Mouse (Mus musculus): ENCODE measurements at regions not wholly inside any gene's neighbourhood (a gene's known extent, or its start where the extent isn't known, plus 50 kb on each side); places are given as distances from the start of the nearest gene placed in this dataset.

GRCm38 (mm10) chr13:53904471-53904870 is 151.0 kb downstream of the Drd1 start:
- no peak for DNase-seq (ENCODE audit: low read depth in 1 of 2, low spot score in 2 of 2)
- no peak overlapping the region for H3K27ac ChIP-seq (ENCODE audit: insufficient read depth, low read length)
- H3K4me1 ChIP-seq (ENCODE audit: control insufficient read depth, insufficient read depth, insufficient read length): no peaks in the 10 kb centered on the region
- no peak overlapping the region for H3K4me3 ChIP-seq (ENCODE audit: extremely low read depth, insufficient read depth, insufficient read length)
- H3K27me3 ChIP-seq (ENCODE audit: control insufficient read depth, insufficient read depth, low read length): no peaks in the 10 kb centered on the region
- no peaks in the 10 kb centered on the region for H3K36me3 ChIP-seq (ENCODE audit: control insufficient read depth, insufficient read depth, low read length)
- 80% methylated on average over 8 of the region's 8 CpGs for WGBS
- TF ChIP-seq CTCF (IDR thresholded peaks at IDR 0.05; ENCODE audit: extremely low read depth, insufficient read depth, insufficient read length, insufficient replicate concordance): no peak
- no peak for TF ChIP-seq POLR2A (IDR thresholded peaks at IDR 0.05; ENCODE audit: low read depth, low read length)

GRCm38 (mm10) chr13:53903626-53904025 is 151.9 kb downstream of the Drd1 start:
- DNase-seq (ENCODE audit: low read depth in 1 of 2, low spot score in 2 of 2): no peak
- H3K4me1 ChIP-seq (ENCODE audit: control insufficient read depth, insufficient read depth, insufficient read length): no peaks in the 10 kb centered on the region
- H3K36me3 ChIP-seq (ENCODE audit: control insufficient read depth, insufficient read depth, low read length): no peaks in the 10 kb centered on the region
- 65% methylated on average over 7 of the region's 7 CpGs for WGBS
- H3K4me3 ChIP-seq (ENCODE audit: extremely low read depth, insufficient read depth, insufficient read length): no peak overlapping the region
- no peak overlapping the region for H3K27ac ChIP-seq (ENCODE audit: insufficient read depth, low read length)
- TF ChIP-seq CTCF (IDR thresholded peaks at IDR 0.05; ENCODE audit: extremely low read depth, insufficient read depth, insufficient read length, insufficient replicate concordance): no peak
- no peak for TF ChIP-seq POLR2A (IDR thresholded peaks at IDR 0.05; ENCODE audit: low read depth, low read length)
- H3K27me3 ChIP-seq (ENCODE audit: control insufficient read depth, insufficient read depth, low read length): no peaks in the 10 kb centered on the region

- no peaks in the 10 kb centered on the region for H3K27me3 ChIP-seq (ENCODE audit: control insufficient read depth, insufficient read depth, low read length)
- no peak for DNase-seq (ENCODE audit: low read depth in 1 of 2, low spot score in 2 of 2)
- H3K4me1 ChIP-seq (ENCODE audit: control insufficient read depth, insufficient read depth, insufficient read length): no peaks in the 10 kb centered on the region
- WGBS: 81% methylated on average over 2 of the region's 2 CpGs
- H3K36me3 ChIP-seq (ENCODE audit: control insufficient read depth, insufficient read depth, low read length): no peaks in the 10 kb centered on the region
- TF ChIP-seq POLR2A (IDR thresholded peaks at IDR 0.05; ENCODE audit: low read depth, low read length) (no peak), CTCF (IDR thresholded peaks at IDR 0.05; ENCODE audit: extremely low read depth, insufficient read depth, insufficient read length, insufficient replicate concordance) (no peak)
- H3K27ac ChIP-seq (ENCODE audit: insufficient read depth, low read length): no peak overlapping the region
- H3K4me3 ChIP-seq (ENCODE audit: extremely low read depth, insufficient read depth, insufficient read length): no peak overlapping the region
These were observed 152.7 kb downstream of the Drd1 start for GRCm38 (mm10) chr13:53902831-53903230.

- TF ChIP-seq CTCF (IDR thresholded peaks at IDR 0.05; ENCODE audit: extremely low read depth, insufficient read depth, insufficient read length, insufficient replicate concordance) (no peak), POLR2A (IDR thresholded peaks at IDR 0.05; ENCODE audit: low read depth, low read length) (no peak)
- no peak for DNase-seq (ENCODE audit: low read depth in 1 of 2, low spot score in 2 of 2)
- 71% methylated on average over 3 of the region's 3 CpGs for WGBS
- no peak overlapping the region for H3K4me3 ChIP-seq (ENCODE audit: extremely low read depth, insufficient read depth, insufficient read length)
- no peak overlapping the region for H3K27ac ChIP-seq (ENCODE audit: insufficient read depth, low read length)
- H3K36me3 ChIP-seq (ENCODE audit: control insufficient read depth, insufficient read depth, low read length): no peaks in the 10 kb centered on the region
- no peaks in the 10 kb centered on the region for H3K27me3 ChIP-seq (ENCODE audit: control insufficient read depth, insufficient read depth, low read length)
- H3K4me1 ChIP-seq (ENCODE audit: control insufficient read depth, insufficient read depth, insufficient read length): no peaks in the 10 kb centered on the region
These were observed 155.0 kb downstream of the Drd1 start for GRCm38 (mm10) chr13:53900406-53901025.

- TF ChIP-seq CTCF (IDR thresholded peaks at IDR 0.05; ENCODE audit: extremely low read depth, insufficient read depth, insufficient read length, insufficient replicate concordance) (no peak), POLR2A (IDR thresholded peaks at IDR 0.05; ENCODE audit: low read depth, low read length) (no peak)
- DNase-seq (ENCODE audit: low read depth in 1 of 2, low spot score in 2 of 2): no peak
- H3K4me3 ChIP-seq (ENCODE audit: extremely low read depth, insufficient read depth, insufficient read length): no peak overlapping the region
- no peaks in the 10 kb centered on the region for H3K36me3 ChIP-seq (ENCODE audit: control insufficient read depth, insufficient read depth, low read length)
- no peaks in the 10 kb centered on the region for H3K4me1 ChIP-seq (ENCODE audit: control insufficient read depth, insufficient read depth, insufficient read length)
- no peaks in the 10 kb centered on the region for H3K27me3 ChIP-seq (ENCODE audit: control insufficient read depth, insufficient read depth, low read length)
- no peak overlapping the region for H3K27ac ChIP-seq (ENCODE audit: insufficient read depth, low read length)
- WGBS: 89% methylated on average over 10 of the region's 10 CpGs
These were observed 157.2 kb downstream of the Drd1 start for GRCm38 (mm10) chr13:53898351-53898750.

GRCm38 (mm10) chr13:53897176-53897575 is 158.3 kb downstream of the Drd1 start:
- Histone ChIP-seq H3K36me3 (ENCODE audit: control insufficient read depth, insufficient read depth, low read length) (no peaks in the 10 kb centered on the region), H3K4me1 (ENCODE audit: control insufficient read depth, insufficient read depth, insufficient read length) (no peaks in the 10 kb centered on the region), H3K27me3 (ENCODE audit: control insufficient read depth, insufficient read depth, low read length) (no peaks in the 10 kb centered on the region), H3K27ac (ENCODE audit: insufficient read depth, low read length) (no peak overlapping the region), H3K4me3 (ENCODE audit: extremely low read depth, insufficient read depth, insufficient read length) (no peak overlapping the region)
- TF ChIP-seq CTCF (IDR thresholded peaks at IDR 0.05; ENCODE audit: extremely low read depth, insufficient read depth, insufficient read length, insufficient replicate concordance): no peak
- WGBS: 94% methylated on average over 2 of the region's 2 CpGs
- no peak for DNase-seq (ENCODE audit: low read depth in 1 of 2, low spot score in 2 of 2)

- TF ChIP-seq CTCF (IDR thresholded peaks at IDR 0.05; ENCODE audit: extremely low read depth, insufficient read depth, insufficient read length, insufficient replicate concordance): no peak
- no peak for TF ChIP-seq POLR2A (IDR thresholded peaks at IDR 0.05; ENCODE audit: low read depth, low read length)
- Histone ChIP-seq H3K27me3 (ENCODE audit: control insufficient read depth, insufficient read depth, low read length) (no peaks in the 10 kb centered on the region), H3K4me1 (ENCODE audit: control insufficient read depth, insufficient read depth, insufficient read length) (no peaks in the 10 kb centered on the region), H3K4me3 (ENCODE audit: extremely low read depth, insufficient read depth, insufficient read length) (no peak overlapping the region), H3K36me3 (ENCODE audit: control insufficient read depth, insufficient read depth, low read length) (no peaks in the 10 kb centered on the region), H3K27ac (ENCODE audit: insufficient read depth, low read length) (no peak overlapping the region)
- 95% methylated on average over 3 of the region's 3 CpGs for WGBS
- DNase-seq (ENCODE audit: low read depth in 1 of 2, low spot score in 2 of 2): no peak
These were observed 167.1 kb downstream of the Drd1 start for GRCm38 (mm10) chr13:53888411-53888810.

Measured in spleen, adult 2 months (tissue).